Mouse (Mus musculus): ENCODE measurements at regions not wholly inside any gene's neighbourhood (a gene's known extent, or its start where the extent isn't known, plus 50 kb on each side); places are given as distances from the start of the nearest gene placed in this dataset.
"Not testable (repeated sequence)": the region's sequence is repeated elsewhere in the genome, so short reads cannot be mapped to it uniquely, and the experiment has no call there.

GRCm38 (mm10) chr2:72655864-72656263 lies 179.9 kb downstream of the Cdca7 start:
- Histone ChIP-seq H3K9ac (ENCODE audit: low read length) (no peak overlapping the region), H3K4me2 (ENCODE audit: low read depth, low read length) (no peak overlapping the region), H3K27me3 (ENCODE audit: control insufficient read depth, insufficient read depth, low read length) (no peaks in the 10 kb centered on the region), H3K4me3 (replicated peaks; ENCODE audit: low read length) (no peak overlapping the region), H3K36me3 (ENCODE audit: control insufficient read depth, insufficient read depth, low read length) (no peaks in the 10 kb centered on the region), H3K4me1 (ENCODE audit: control insufficient read depth, insufficient read depth, low read length) (no peaks in the 10 kb centered on the region), H3K27ac (ENCODE audit: low read length) (no peak overlapping the region), H3K9me3 (replicated peaks; ENCODE audit: control insufficient read depth, low read length) (no peaks in the 10 kb centered on the region)
- ATAC-seq (ENCODE audit: insufficient read depth, low FRiP score): no peak
- 79% methylated on average over 9 of the region's 9 CpGs for WGBS

DNA sequence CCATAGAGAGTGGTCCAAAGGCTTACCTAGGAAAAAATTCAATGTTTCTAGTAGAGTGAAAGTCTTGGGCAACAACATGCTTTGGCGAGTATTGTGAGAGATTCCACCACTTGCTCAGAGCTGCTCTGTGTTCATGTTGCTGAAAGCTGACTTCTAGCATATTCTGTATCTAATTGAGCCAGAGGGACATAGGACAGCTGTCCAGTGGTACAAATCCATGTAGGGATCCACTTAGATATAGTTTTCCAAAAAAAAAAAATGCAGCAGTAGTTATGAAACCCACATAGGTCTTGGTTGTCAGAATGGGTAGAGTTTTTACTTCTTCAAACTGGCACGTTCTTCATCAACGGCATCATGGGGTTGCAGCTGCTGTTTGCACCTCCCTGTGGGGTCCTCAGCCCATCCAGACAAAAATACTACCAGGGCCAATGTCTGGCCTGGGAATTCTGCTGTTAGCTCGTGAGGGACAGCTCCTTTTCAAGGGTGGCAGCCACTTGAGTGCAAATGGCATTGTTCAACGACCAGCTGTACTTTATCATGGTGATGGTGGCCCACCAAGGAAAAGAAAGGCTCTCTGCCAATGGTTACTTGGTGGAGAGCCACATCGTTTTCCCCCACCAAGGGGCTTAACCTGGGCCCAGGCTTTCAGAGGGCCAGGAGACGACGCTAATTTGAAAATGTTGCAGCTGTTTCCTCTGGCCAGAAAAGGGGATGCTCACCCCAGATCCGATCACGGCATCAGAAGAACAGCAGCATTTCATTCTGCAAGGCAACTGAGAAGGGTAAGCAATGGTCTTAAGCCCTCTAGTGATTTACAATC lies 181.4 kb downstream of the Cdca7 start:
- H3K9me3 ChIP-seq (replicated peaks; ENCODE audit: control insufficient read depth, low read length): no peaks in the 10 kb centered on the region
- WGBS: 45% methylated on average over 10 of the region's 10 CpGs
- H3K4me3 ChIP-seq (replicated peaks; ENCODE audit: low read length): no peak overlapping the region
- H3K4me1 ChIP-seq (ENCODE audit: control insufficient read depth, insufficient read depth, low read length): no peaks in the 10 kb centered on the region
- ATAC-seq (ENCODE audit: insufficient read depth, low FRiP score): 0 out of 2 replicates have a peak, but pooled peaks have one; percentile 25
- H3K9ac ChIP-seq (ENCODE audit: low read length): no peak overlapping the region
- no peaks in the 10 kb centered on the region for H3K27me3 ChIP-seq (ENCODE audit: control insufficient read depth, insufficient read depth, low read length)
- no peak overlapping the region for H3K27ac ChIP-seq (ENCODE audit: low read length)
- H3K36me3 ChIP-seq (ENCODE audit: control insufficient read depth, insufficient read depth, low read length): no peaks in the 10 kb centered on the region
- no peak overlapping the region for H3K4me2 ChIP-seq (ENCODE audit: low read depth, low read length)

- no peak overlapping the region for H3K9ac ChIP-seq (ENCODE audit: low read length)
- H3K27me3 ChIP-seq (ENCODE audit: control insufficient read depth, insufficient read depth, low read length): no peaks in the 10 kb centered on the region
- H3K4me1 ChIP-seq (ENCODE audit: control insufficient read depth, insufficient read depth, low read length): no peaks in the 10 kb centered on the region
- ATAC-seq (ENCODE audit: insufficient read depth, low FRiP score): no peak
- no peak overlapping the region for H3K4me3 ChIP-seq (replicated peaks; ENCODE audit: low read length)
- peak overlapping the region; percentile 50; the same call in 1 of the 2 replicates for H3K27ac ChIP-seq (ENCODE audit: low read length)
- H3K36me3 ChIP-seq (ENCODE audit: control insufficient read depth, insufficient read depth, low read length): no peaks in the 10 kb centered on the region
- no peaks in the 10 kb centered on the region for H3K9me3 ChIP-seq (replicated peaks; ENCODE audit: control insufficient read depth, low read length)
- WGBS: 55% methylated on average over 7 of the region's 7 CpGs
- H3K4me2 ChIP-seq (ENCODE audit: low read depth, low read length): no peak overlapping the region
Measured at GRCm38 (mm10) chr2:72662396-72662795, 186.4 kb downstream of the Cdca7 start.

GRCm38 (mm10) chr2:72662979-72663780 lies 187.2 kb downstream of the Cdca7 start:
- no peaks in the 10 kb centered on the region for H3K9me3 ChIP-seq (replicated peaks; ENCODE audit: control insufficient read depth, low read length)
- no peak overlapping the region for H3K27ac ChIP-seq (ENCODE audit: low read length)
- ATAC-seq (ENCODE audit: insufficient read depth, low FRiP score): no peak
- H3K36me3 ChIP-seq (ENCODE audit: control insufficient read depth, insufficient read depth, low read length): no peaks in the 10 kb centered on the region
- H3K9ac ChIP-seq (ENCODE audit: low read length): no peak overlapping the region
- no peaks in the 10 kb centered on the region for H3K27me3 ChIP-seq (ENCODE audit: control insufficient read depth, insufficient read depth, low read length)
- H3K4me1 ChIP-seq (ENCODE audit: control insufficient read depth, insufficient read depth, low read length): no peaks in the 10 kb centered on the region
- no peak overlapping the region for H3K4me2 ChIP-seq (ENCODE audit: low read depth, low read length)
- WGBS: 60% methylated on average over 8 of the region's 8 CpGs
- no peak overlapping the region for H3K4me3 ChIP-seq (replicated peaks; ENCODE audit: low read length)

GRCm38 (mm10) chr2:72667396-72667795 lies 191.4 kb downstream of the Cdca7 start:
- H3K4me2 ChIP-seq (ENCODE audit: low read depth, low read length); H3K27me3 ChIP-seq (ENCODE audit: control insufficient read depth, insufficient read depth, low read length); H3K9ac ChIP-seq (ENCODE audit: low read length); H3K4me3 ChIP-seq (replicated peaks; ENCODE audit: low read length); H3K4me1 ChIP-seq (ENCODE audit: control insufficient read depth, insufficient read depth, low read length); ATAC-seq (ENCODE audit: insufficient read depth, low FRiP score); H3K36me3 ChIP-seq (ENCODE audit: control insufficient read depth, insufficient read depth, low read length); H3K27ac ChIP-seq (ENCODE audit: low read length); H3K9me3 ChIP-seq (replicated peaks; ENCODE audit: control insufficient read depth, low read length): not testable (repeated sequence)
- WGBS: 95% methylated on average over 16 of the region's 16 CpGs

- Histone ChIP-seq H3K4me2 (ENCODE audit: low read depth, low read length) (no peak overlapping the region), H3K36me3 (ENCODE audit: control insufficient read depth, insufficient read depth, low read length) (no peaks in the 10 kb centered on the region), H3K27ac (ENCODE audit: low read length) (peak overlapping the region; percentile 48), H3K9ac (ENCODE audit: low read length) (no peak overlapping the region), H3K4me1 (ENCODE audit: control insufficient read depth, insufficient read depth, low read length) (peaks cover 7% of the 10 kb centered on the region; the same call in 1 of the 2 replicates), H3K9me3 (replicated peaks; ENCODE audit: control insufficient read depth, low read length) (no peaks in the 10 kb centered on the region), H3K27me3 (ENCODE audit: control insufficient read depth, insufficient read depth, low read length) (no peaks in the 10 kb centered on the region), H3K4me3 (replicated peaks; ENCODE audit: low read length) (no peak overlapping the region)
- 40% methylated on average over 13 of the region's 13 CpGs for WGBS
- peak; percentile 58 for ATAC-seq (ENCODE audit: insufficient read depth, low FRiP score)
Measured at GRCm38 (mm10) chr2:72672908-72673901, 197.2 kb downstream of the Cdca7 start.

- no peak overlapping the region for H3K4me3 ChIP-seq (replicated peaks; ENCODE audit: low read length)
- no peak overlapping the region; the same call in 1 of the 2 replicates for H3K4me2 ChIP-seq (ENCODE audit: low read depth, low read length)
- H3K36me3 ChIP-seq (ENCODE audit: control insufficient read depth, insufficient read depth, low read length): no peaks in the 10 kb centered on the region
- no peak overlapping the region for H3K9ac ChIP-seq (ENCODE audit: low read length)
- no peaks in the 10 kb centered on the region for H3K27me3 ChIP-seq (ENCODE audit: control insufficient read depth, insufficient read depth, low read length)
- peaks cover 7% of the 10 kb centered on the region; the same call in 1 of the 2 replicates for H3K4me1 ChIP-seq (ENCODE audit: control insufficient read depth, insufficient read depth, low read length)
- WGBS: 15% methylated on average over 4 of the region's 4 CpGs
- no peaks in the 10 kb centered on the region for H3K9me3 ChIP-seq (replicated peaks; ENCODE audit: control insufficient read depth, low read length)
- ATAC-seq (ENCODE audit: insufficient read depth, low FRiP score): peak; percentile 89; the same call in 1 of the 2 replicates
- H3K27ac ChIP-seq (ENCODE audit: low read length): peak overlapping the region; percentile 13; the same call in 1 of the 2 replicates
Measured at GRCm38 (mm10) chr2:72674229-72674628, 198.3 kb downstream of the Cdca7 start.

DNA sequence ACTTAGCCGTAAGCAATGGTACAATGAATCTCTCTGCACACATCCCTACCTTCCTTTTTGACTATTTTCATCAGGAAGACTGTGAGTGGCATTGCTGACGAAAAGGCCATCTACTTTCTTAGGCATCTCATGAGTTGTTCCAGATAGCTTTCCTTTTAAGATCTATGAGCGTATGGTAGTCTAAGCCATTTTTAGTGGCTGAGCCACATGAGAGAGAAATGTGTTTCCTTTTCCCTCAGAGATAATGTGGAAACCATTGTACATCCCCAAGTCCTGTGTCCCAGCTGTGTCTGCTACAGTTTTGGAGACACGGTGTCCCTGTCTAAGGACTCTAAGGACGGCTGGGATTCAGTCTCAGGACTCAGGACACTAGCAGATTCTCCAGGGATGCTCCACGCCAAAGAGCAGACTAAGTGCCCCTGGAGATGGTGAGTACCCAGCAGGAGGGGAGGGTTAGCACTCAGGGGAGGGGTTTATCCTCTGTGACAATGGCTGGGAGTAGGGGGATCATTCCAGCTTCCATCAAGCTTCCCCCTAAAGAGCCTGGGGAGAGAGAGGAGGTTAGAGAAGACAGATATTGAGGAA lies 199.0 kb downstream of the Cdca7 start:
- peak overlapping the region; percentile 13; the same call in 1 of the 2 replicates for H3K27ac ChIP-seq (ENCODE audit: low read length)
- H3K4me3 ChIP-seq (replicated peaks; ENCODE audit: low read length): no peak overlapping the region
- H3K9me3 ChIP-seq (replicated peaks; ENCODE audit: control insufficient read depth, low read length): no peaks in the 10 kb centered on the region
- H3K9ac ChIP-seq (ENCODE audit: low read length): no peak overlapping the region
- H3K36me3 ChIP-seq (ENCODE audit: control insufficient read depth, insufficient read depth, low read length): no peaks in the 10 kb centered on the region
- H3K27me3 ChIP-seq (ENCODE audit: control insufficient read depth, insufficient read depth, low read length): no peaks in the 10 kb centered on the region
- 67% methylated on average over 6 of the region's 6 CpGs for WGBS
- ATAC-seq (ENCODE audit: insufficient read depth, low FRiP score): no peak
- no peak overlapping the region for H3K4me2 ChIP-seq (ENCODE audit: low read depth, low read length)
- H3K4me1 ChIP-seq (ENCODE audit: control insufficient read depth, insufficient read depth, low read length): peaks cover 7% of the 10 kb centered on the region; the same call in 1 of the 2 replicates

All from stomach, embryonic 16.5 days (tissue).